Mouse (Mus musculus) granulocyte monocyte progenitor cell, adult 5-6 weeks (primary cell): ENCODE results near the gene Fos. TPM values are rescaled to one million over a fixed set of nuclear protein-coding genes. Genes with fewer than 3 reads are reported as not detected.

Experiments used
- ATAC-seq: replicated peaks from 2 replicates; pipeline ENCODE4 v1.8.0; 2016; ENCODE audit warnings: mild to moderate bottlenecking, moderate TSS enrichment, inconsistent platforms; ENCODE audit not compliant: poor library complexity, severe bottlenecking
- total RNA-seq, 2 experiments: library from RNA; stranded (forward) in 1 of 2; stranded (reverse) in 1 of 2; fragments of 200-712, 200-1000 nt in 1 of 2; fragments of >200 nt in 1 of 2; fragmentation: Nextera tagmentation in 1 of 2; gene quantifications; 2 replicates each; pipeline ENCODE4 v1.2.3; 2014 to 2017

The Fos gene
- total RNA-seq (2014; fragmentation: Nextera tagmentation), result 35.1 and 50.4 TPM in 2 replicates
- total RNA-seq (2017), result 137 and 160 TPM in 2 replicates

DNA sequence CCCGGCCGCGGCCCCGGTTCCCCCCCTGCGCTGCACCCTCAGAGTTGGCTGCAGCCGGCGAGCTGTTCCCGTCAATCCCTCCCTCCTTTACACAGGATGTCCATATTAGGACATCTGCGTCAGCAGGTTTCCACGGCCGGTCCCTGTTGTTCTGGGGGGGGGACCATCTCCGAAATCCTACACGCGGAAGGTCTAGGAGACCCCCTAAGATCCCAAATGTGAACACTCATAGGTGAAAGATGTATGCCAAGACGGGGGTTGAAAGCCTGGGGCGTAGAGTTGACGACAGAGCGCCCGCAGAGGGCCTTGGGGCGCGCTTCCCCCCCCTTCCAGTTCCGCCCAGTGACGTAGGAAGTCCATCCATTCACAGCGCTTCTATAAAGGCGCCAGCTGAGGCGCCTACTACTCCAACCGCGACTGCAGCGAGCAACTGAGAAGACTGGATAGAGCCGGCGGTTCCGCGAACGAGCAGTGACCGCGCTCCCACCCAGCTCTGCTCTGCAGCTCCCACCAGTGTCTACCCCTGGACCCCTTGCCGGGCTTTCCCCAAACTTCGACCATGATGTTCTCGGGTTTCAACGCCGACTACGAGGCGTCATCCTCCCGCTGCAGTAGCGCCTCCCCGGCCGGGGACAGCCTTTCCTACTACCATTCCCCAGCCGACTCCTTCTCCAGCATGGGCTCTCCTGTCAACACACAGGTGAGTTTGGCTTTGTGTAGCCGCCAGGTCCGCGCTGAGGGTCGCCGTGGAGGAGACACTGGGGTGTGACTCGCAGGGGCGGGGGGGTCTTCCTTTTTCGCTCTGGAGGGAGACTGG is at the start of gene Fos:
Fos (plus strand) TSS at position 410 of the 817 bp plus-strand sequence.
- ATAC-seq, result peak; percentile 50

DNA sequence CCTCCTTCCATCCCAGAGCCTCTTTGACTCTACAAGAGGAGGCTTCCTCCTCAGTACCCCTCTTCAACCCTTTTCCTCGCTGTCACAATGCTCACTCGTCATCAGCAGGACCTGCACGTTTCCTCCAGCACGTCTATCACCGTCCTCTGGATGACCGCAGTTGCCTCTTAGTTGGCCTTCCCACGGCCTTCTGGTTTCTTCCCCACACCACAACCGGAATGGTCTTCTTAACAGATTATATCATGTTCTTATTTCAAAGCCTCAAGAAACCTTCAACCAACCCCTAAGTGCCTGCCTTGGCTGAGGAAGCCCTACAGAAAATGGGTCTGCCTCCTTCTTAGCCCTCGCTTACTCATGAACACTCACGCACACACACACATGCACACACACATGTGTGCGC is 48.0 kb upstream of the Fos start:
- ATAC-seq, result peak; percentile 22; the same call in 1 of the 2 replicates

DNA sequence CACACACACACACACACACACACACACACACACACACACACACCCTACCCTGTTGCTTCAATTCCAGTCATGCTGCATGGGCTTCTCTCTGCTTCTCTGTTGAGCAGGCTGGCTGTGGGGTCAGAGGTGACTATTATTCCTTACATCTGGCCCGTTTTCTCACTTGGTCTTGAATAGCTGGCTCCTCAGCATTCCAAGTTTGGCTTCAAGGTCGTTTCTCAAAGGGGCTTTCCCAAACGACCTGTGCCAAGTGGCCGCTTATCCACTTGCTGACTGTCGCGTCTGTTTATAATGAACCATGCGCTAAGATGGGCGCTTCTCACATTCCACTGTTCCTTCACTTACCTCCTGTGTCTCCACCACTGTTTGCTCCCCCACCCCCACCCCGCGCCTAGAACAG is 47.6 kb upstream of the Fos start:
- ATAC-seq, result no peak

DNA sequence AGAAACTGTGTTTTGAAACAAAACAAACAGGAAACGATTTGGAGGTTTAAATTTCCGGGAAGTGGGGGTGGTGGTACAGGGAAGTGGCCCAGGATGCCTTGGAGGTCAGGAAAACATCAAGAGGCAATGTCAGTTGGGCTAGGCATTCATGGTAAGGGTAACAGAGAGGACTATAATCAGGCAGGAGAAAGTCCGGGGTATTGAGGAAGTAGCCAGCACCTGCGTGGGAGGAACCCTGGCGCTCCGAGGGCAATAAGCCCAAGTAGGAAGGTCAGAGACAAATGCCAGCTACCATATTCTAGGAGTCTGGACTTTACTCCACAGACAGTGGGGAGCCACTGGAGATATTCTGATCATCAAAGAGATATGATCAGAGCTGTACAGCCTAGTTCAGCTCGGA is 45.9 kb upstream of the Fos start:
- no peak; the same call in 1 of the 2 replicates for ATAC-seq

DNA sequence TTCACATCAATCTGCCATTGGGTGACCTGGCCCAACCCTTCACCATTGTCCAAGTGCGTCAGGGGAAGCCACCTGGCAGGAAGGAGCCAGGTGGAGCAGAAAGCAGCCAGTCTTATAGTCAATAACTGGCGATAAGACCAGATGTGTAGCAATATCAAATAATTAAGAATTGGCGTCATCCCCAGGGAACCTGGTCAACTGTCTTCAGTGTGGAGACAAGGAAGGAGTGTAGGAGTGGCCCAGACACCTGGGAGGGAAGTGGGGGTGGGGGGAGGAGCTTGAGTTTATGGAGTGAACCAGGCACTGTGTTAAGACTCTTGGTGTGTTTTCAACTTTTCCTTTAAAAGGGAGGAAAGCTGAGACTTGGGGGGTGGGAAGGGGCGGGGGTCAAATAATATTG is 43.7 kb upstream of the Fos start:
- no peak for ATAC-seq

DNA sequence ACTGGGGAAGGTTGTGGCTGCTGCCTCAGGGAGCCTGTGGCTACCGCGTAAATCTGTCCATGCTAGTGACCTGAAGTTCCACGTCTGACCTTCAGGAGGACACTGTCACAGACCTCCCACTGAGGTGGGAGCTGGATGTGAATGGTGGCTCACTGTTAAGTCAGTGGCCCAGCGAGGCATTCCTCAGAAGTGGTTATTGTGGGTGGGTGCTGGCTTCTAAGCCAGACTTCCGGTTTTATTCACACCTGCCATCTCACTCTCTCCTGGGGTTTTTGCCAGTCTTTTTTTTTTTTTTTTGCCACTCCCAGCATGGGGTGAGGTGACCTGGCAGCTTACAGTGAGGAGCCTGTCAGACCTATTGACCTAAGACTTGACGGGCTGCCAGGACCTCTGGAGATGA is 43.3 kb upstream of the Fos start:
- peak; percentile 68 for ATAC-seq

DNA sequence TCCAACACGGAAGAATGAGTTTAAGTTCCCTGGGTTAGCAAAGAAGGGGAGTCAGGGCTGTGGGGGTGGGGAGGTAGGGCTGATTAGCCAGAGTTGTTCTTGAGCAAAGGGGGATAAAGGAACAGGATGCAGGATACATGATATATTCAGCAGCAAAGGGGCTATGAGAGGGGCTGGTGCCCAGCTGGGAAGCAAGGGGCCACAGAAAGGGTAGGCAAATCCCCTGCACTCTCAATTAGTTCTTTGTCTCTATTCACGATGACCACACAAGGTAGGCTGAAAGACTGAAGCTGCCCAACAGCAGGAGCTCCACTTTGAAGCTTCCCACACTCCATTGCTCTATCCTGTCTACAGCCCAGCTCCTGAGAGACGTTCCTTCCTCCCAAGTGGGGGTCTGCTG is 39.8 kb upstream of the Fos start:
- no peak for ATAC-seq

DNA sequence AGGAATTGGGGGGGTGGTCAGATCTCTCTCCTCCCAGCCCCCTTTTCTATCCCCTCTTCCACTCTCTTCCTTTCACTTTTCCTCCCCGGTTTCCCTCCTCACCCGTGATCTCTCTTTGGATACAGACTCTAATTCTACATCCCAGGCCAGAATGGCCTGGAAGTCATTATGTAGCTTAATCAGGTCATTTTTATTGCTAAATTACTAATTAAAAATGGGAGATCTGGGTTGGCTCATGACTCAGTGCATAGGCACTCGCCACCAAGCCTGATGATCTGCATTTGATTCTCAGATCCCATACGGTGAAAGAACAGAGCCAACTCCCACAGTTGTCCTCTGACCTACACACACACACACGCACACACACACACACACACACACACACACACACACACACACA is 39.2 kb upstream of the Fos start:
- no peak for ATAC-seq

DNA sequence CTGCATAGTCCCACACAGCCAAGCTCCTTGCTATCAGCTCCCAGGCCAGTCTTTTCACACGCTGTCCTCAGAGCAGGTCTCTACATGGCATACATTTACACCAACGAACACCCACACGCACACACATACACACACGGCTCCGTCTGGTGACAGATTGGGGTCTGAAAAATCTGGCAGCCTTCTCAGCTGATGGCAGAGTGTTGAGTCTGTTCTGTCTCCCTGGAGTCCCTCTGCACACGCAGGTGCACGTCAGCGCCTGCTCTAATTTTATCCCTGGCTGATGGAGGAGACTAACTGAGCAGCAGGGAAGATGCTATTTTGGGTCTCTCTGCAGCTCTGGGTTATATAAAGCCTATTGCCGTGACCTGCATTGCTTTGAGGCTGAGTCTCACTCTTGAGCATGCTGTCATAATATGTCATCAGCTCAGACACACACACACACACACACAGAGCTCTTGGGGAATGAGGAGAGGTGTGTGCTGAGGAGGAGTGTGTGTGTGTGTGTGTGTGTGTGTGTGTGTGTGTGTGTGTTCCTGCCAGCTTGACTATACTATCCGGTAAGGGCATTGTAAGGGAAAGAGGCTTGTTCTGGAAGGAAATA is 37.6 kb upstream of the Fos start:
- ATAC-seq, result no peak

DNA sequence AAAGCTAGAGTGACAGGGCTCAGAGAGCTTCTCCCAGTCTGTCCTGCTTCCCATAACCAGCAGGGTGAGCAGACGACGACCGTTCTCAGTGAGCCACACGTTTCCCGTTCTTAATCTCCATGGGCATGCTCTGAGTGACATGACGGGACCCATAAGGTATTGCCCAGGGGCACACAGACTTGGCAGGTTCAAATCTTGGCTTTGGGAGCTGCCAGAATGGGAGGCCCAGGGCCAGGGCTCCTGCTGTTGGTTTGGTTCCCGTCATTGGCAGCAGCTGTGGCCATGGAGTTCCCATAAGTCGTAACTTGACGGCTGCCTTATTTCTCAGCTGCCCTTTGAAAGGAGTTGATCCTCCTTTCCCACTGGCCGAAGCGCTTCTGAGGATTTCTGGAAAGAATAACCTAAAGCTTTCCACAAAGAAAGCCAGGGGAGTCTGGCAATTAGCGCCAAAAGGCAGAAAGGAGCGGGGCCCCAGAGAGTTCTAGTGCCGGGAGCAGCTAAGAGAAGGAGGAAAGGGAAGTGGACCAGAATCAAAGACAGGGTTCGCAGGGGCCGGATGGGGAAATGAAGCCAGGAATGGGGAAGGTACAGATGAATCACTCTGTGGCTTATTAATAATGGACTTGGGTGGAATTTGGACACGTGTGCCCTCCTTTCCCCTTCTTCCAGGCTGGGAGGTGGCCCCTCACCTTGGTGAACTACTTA is 36.4 kb upstream of the Fos start:
- ATAC-seq, result peak; percentile 93

DNA sequence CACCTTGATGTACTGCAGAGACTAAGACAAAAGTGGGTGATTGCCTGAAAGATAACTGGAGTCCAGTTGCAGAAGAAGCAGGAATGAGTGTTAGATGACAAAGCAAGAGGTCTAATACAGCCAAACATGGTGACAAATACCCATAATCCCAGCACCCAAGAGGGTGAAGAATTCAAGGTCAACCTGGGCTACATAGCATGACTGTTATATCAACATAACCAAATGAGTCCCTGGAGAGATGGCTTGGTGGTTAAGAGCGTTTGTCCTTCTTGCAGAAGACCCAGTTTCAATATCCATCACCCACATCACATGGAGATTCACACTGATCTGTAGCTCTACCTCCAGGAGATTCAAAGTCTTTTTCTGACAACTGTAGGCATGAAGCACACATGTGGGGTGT is 30.2 kb upstream of the Fos start:
- ATAC-seq, result no peak

DNA sequence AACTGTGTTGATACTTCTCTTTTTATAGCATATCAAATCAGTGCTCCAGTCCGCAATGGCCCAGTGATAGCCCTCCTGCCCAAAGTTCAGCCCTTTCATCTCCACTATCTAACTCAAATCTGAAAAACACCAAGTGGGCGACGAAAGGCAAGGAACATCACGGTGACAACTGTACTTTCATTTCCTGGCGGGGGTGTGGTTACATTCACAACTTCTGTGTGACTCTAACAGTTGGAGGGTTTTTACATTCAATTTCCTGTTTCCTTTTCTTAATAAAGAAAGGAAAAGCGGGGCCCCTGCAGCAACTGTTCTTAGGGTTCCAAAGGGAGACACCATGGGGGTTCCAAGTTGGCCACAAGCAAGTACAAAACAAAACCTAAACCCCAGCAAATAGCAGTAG is 29.0 kb upstream of the Fos start:
- peak; percentile 65 for ATAC-seq

DNA sequence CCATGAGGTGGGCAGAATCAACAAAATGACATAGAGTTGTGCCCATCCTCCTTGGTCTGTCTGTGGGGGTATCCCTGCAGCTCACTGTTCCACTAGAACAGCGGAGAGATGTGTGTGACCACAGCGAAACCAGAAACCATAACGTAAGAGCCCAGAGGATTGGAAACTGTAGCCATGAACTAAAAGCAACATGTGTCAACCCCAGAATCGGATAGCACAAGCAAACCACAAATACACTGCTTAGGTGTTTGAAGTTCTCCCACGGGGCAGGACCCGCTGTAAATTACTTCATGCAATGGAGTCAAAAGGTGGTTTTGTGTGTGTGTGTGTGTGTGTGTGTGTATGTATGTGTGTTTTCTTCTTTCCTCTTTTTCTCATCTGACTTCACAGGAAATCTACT is 26.7 kb upstream of the Fos start:
- peak; percentile 53 for ATAC-seq

DNA sequence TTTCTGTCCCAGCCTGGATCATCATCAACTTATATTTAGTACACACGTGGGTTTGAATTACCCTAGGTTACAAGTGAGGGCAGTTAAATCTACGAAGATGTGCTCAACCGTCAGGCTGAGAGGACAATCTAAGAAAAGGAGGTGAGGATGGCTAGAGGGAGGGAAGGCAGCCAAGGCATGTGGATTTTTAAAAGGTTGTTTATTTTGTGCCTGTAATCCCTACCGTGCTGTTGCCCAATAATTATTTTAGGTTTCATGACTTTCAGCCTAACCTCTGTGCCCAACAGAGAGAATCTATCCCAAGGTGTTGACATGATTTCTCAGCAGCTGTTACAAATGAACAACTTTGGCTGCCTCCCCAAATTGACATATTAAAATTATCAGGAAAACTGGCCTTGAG is 26.2 kb upstream of the Fos start:
- ATAC-seq, result no peak

DNA sequence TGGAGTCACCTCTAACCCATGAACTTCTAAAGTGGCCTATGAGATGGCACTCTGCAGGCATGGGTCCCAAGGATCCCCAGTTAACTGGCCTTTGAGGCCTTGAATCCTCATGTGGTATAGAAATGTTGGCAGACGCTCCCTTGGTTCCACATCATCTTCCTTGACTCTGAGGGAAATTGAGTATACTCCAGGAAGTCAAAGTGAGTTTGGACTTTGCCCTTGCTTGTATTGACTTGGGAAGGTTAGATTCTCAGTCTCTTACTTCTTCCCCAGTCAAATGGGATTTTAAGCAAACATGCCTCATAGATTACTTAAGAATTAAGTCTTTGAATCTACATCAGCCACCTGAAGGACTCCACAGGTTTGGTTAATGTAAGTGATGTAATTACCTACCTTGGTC is 24.2 kb upstream of the Fos start:
- ATAC-seq, result no peak

DNA sequence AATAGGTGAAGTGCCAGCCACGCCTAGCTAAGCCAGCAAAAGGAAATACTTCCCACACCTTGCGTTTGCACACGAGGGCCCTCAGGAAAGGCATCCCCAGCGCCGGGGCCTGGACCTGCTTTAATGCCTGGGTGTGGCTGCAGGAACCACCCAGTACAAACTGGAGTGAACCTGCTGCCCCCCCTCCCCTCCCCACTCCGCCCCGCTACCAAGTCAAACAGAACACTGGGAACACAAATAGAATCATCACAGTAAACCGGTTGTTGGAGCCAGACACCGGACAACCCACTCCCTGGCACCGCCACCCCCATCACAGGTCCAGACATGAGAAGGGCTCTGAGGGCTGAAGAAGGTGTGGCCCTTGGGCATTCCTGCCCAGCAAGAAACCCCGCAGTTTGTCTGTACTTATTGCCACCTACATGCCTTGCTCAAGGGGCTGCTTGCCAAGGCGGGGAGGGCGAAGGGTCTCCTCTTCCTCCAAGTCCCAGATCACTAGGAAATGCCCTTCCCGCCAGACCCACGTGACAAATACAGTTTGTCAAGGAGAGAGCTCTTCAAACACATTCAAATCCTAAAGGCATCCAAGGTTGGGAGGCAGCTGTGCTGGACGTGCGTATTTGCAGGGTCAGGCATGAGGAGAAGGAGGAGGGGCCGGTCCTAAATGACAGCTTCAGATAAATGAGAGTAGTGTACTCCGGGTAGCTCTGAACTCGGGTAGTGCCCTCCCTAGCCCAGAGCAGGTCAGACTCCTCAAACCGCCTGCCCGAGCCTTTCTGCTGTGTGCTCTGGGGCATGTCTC is 21.8 kb upstream of the Fos start:
- ATAC-seq, result no peak

DNA sequence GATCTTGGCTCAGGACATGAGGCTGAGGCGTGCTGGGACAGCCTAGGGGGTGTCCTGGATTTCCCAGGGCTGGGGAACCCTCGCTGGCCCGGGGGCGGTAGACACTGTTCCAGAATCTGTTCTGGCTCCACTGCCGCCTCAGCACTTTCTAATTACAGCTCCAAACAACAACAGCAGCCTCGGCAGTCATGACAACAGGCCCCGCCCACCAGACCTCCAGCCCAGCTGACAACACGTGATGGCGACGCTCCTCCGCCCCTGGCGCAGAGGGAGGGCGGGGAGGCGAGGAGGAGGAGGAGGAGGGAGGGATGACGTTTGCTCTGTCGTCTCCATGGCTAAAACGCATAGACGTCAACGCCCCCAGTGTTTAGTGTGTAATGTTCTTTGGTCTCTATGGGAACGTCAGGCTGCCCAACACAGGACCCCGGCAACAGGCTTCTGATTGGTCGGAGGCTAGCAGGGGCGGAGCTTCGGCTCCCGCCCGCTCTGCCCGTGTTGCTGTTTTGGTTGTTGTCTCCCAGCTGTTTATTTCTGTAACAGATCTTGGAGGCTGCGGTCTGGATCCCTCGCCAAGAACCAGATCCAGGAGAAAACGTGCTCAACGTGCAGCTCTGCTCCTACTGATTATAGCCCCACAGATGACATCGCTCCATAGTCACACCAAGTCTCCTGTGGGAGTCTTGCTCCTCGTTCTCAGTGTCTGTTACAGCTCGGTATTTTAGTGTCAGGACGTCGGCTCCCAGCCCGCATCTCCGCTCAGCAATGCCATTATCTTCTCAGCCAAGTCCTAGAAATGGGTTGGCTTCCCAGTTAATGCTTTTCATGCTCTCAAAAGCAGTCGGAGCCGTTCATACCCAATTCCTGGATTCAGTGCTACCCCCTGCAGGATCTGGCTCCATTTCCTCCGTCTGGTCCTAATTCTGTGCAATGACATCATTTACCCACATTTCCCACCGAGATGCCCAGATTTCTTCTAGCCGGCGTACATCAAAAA is 18.3 kb upstream of the Fos start:
- ATAC-seq, result peak; percentile 92

DNA sequence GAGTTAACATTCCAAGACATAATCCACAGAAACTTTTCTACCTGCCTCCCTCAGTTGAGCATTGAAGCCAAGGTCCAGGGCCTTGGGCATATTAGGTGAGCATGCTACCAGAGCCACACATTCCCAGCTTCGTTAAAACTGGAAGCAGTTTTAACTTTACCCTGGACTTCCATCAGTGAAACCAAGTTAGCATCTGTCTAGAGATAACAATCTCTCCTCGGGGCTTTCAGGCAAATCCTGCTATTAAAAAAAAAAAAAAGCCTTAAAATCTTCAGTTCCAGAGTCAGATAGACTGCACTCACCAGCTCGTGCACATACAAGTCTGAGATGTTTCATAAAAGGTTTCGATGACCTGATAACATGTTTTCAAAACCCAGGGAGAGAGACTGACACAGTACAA is 17.4 kb upstream of the Fos start:
- ATAC-seq, result no peak

DNA sequence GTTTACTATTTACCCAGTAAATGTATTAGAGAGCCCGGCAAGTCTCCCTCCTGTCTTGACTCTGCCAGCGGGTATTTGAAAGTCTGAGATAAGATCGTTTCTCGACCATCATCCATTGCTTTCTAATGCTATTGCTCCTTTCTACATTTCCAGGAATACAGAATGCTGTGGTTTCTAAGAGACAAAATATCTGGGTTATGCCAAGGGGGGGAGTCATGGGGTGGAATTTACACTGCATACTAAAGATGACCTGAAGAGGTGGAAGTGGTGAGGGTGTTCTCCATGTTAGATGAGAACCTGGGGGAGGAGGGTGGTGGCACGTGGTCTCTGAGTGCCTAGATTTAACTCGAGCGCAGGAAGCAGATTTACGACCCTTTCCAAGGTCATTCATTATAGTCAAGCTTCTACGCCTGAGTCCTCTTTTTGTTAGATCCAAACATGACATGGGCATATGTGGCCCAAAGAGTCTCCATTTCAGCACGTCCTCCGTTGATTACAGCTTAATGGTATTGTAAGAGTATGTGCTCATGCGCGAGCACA is 16.7 kb upstream of the Fos start:
- no peak for ATAC-seq
